9 mouse cellular contexts compared by ENCODE assay signal in genomic region chr3:94601959-94602358, GRCm38 (mm10). TPM values are rescaled to one million over a fixed set of nuclear protein-coding genes. Genes with fewer than 3 reads are reported as not detected.
DNase-seq lines count a peak whose midpoint lies in the region; ATAC-seq and TF ChIP-seq lines count a peak whose summit lies in the region.
"Had no signal": no experiment of that assay in that cellular context is flagged by ENCODE, and none has a peak within 500 bp of the region (broad histone marks: within the 10 kb centered on the region; RNA-seq: fewer than 3 reads in every experiment).

No protein-coding gene starts in this region.

- H3K79me3 ChIP-seq in C2C12 (ENCODE audit: low read depth), result no peaks in the 10 kb centered on the region

- intact Hi-C loops in gastrocnemius, postnatal 36 days (cut with DNase I), result loop anchor here (2.0 to 5.0 kb wide), 3 partner anchors 63 to 235 kb away; no protein-coding TSS in a partner anchor

- no peak overlapping the region for H3K4me3 ChIP-seq in C2C12 (ENCODE audit: insufficient read depth, poor library complexity, severe bottlenecking)

- peak; percentile 63 for DNase-seq in gastrocnemius, adult 18-20 months (ENCODE audit: low spot score)
- DNase-seq in gastrocnemius, postnatal 36 days, result no peak
- peak; percentile 64 to 76 for DNase-seq in adrenal gland, postnatal 36 days
- peak; percentile 42 to 73 for DNase-seq in kidney, adult 8-10 months
- peak; percentile 72 for DNase-seq in lung, postnatal 14 days
- DNase-seq in right cerebral cortex, postnatal 4 days, result peak; percentile 32

- no peak overlapping the region for H3ac ChIP-seq in C2C12 (ENCODE audit: control insufficient read depth, insufficient read length, low read depth)

- peak; percentile 26 for TF ChIP-seq CTCF in C2C12 (IDR thresholded peaks at IDR 0.05; ENCODE audit: control insufficient read depth, insufficient read depth, insufficient read length)

- peak; percentile 77; the same call in 1 of the 2 replicates for ATAC-seq in erythroid progenitor cell, adult 5-6 weeks (replicated peaks; ENCODE audit: low FRiP score, poor library complexity, severe bottlenecking)

- no peaks in the 10 kb centered on the region for H3K36me3 ChIP-seq in C2C12 (ENCODE audit: control insufficient read depth, insufficient read depth)

- H3K79me2 ChIP-seq in C2C12 (ENCODE audit: control insufficient read depth, insufficient read depth), result no peaks in the 10 kb centered on the region

- H3K27me3 ChIP-seq in C2C12 (ENCODE audit: control insufficient read depth, insufficient read depth, insufficient read length), result no peaks in the 10 kb centered on the region

TF ChIP-seq in C2C12, 6 proteins besides CTCF, POLR2A, EP300 and RAD21:
- TF ChIP-seq MAX (IDR thresholded peaks at IDR 0.05), result no peak
- no peak for TF ChIP-seq MYOD1 (IDR thresholded peaks at IDR 0.05; ENCODE audit: control insufficient read depth, insufficient read length, low read depth)
- no peak for TF ChIP-seq USF1 (IDR thresholded peaks at IDR 0.05; ENCODE audit: low read depth)
- TF ChIP-seq FOSL1 (IDR thresholded peaks at IDR 0.05; ENCODE audit: insufficient read depth, low read length, poor library complexity, severe bottlenecking), result no peak
- no peak for TF ChIP-seq MYOG (IDR thresholded peaks at IDR 0.05; ENCODE audit: control insufficient read depth, extremely low read depth, insufficient read length)
- no peak for TF ChIP-seq CEBPB (IDR thresholded peaks at IDR 0.05; ENCODE audit: low read depth)

RNA-seq across cellular contexts. Expression of gene Snx27, which starts 19.4 kb away (rescaled TPM):
- 10 to 100 TPM; 32.5 to 38.7 TPM for total RNA-seq in gastrocnemius, adult 18-20 months (2021)
- total RNA-seq in gastrocnemius, postnatal 36 days (2021), result 10 to 100 TPM; 25.3 to 25.9 TPM
- 14.9 TPM for polyA plus RNA-seq in C2C12 (2012; fragmentation: generic; extraction: Trizol)
- 10 to 100 TPM; 44.6 to 45.2 TPM for total RNA-seq in adrenal gland, postnatal 36 days (2021)
- total RNA-seq in erythroid progenitor cell, adult 5-6 weeks (2015; ENCODE audit: low replicate concordance), result 14.8 and 27.2 TPM in 2 replicates
- total RNA-seq in erythroid progenitor cell, adult 5-6 weeks (2017; ENCODE audit: low replicate concordance), result 10.0 and 11.8 TPM in 2 replicates

RNA-seq across cellular contexts. Expression of gene Gm10972, which starts 41.0 kb away (rescaled TPM):
- total RNA-seq in gastrocnemius, adult 18-20 months (2021), result not detected
- not detected for total RNA-seq in gastrocnemius, postnatal 36 days (2021)
- polyA plus RNA-seq in C2C12 (2012; fragmentation: generic; extraction: Trizol), result not detected
- not detected for total RNA-seq in adrenal gland, postnatal 36 days (2021)
- total RNA-seq in erythroid progenitor cell, adult 5-6 weeks (2015; ENCODE audit: low replicate concordance), result not detected in 2 replicates
- total RNA-seq in erythroid progenitor cell, adult 5-6 weeks (2017; ENCODE audit: low replicate concordance), result not detected in 2 replicates
- total RNA-seq: layer of hippocampus, adult 8-10 months had no signal

RNA-seq across cellular contexts. Expression of gene Tuft1, which starts 56.7 kb away (rescaled TPM):
- total RNA-seq in gastrocnemius, adult 18-20 months (2021), result under 1 TPM; 0.85 to 0.94 TPM
- under 1 TPM; 0.74 to 0.84 TPM for total RNA-seq in gastrocnemius, postnatal 36 days (2021)
- 2.8 TPM for polyA plus RNA-seq in C2C12 (2012; fragmentation: generic; extraction: Trizol)
- total RNA-seq in adrenal gland, postnatal 36 days (2021), result 10 to 100 TPM; 10.5 to 11.6 TPM
- total RNA-seq in erythroid progenitor cell, adult 5-6 weeks (2015; ENCODE audit: low replicate concordance), result 2.9 and 5.4 TPM in 2 replicates
- total RNA-seq in erythroid progenitor cell, adult 5-6 weeks (2017; ENCODE audit: low replicate concordance), result 2.4 and 12.6 TPM in 2 replicates

Comparison
In these comparisons a context has a peak if more than half of its experiments do, and no peak if none do; other contexts are left out.
1. DNase-seq: peak in gastrocnemius, adult 18-20 months (single experiment), adrenal gland, postnatal 36 days (2 of 2), kidney, adult 8-10 months (2 of 2), lung, postnatal 14 days (single experiment) and right cerebral cortex, postnatal 4 days (single experiment); none in gastrocnemius, postnatal 36 days (0 of 2).